Mouse (Mus musculus) CD4-positive helper T cell, adult 2 months (primary cell): ENCODE measurements around the gene Pmepa1.

Experiments
- DNase-seq: peaks from one replicate; pipeline ENCODE4 v3.0.0-alpha.2; 2012; ENCODE audit warnings: low read depth, missing footprints, low spot score

The Pmepa1 gene

DNA sequence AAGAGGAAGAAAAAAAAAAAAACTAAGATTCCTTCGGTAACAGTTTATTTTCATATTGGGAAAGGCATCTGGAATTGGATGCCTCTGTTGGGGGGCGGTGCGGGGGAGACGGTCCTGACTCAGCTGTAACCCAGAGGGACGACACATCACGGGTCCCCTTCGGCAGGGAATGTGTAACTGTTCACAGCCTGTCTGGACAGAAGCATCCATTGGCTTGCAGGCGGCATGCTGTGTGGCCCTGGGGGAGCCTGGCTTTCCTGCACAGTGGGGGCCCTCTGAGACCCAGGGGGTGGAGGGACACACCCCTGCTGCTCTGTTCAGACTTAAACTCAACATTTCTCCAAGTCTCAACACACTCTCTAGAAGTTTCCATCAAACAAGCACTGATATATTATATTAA lies 49.5 kb downstream of the Pmepa1 start:
- no peak for DNase-seq

- no peak for DNase-seq
Observed at GRCm38 (mm10) chr2:173225906-173226305, 50.4 kb downstream of the Pmepa1 start.

GRCm38 (mm10) chr2:173224832-173225231 lies 51.5 kb downstream of the Pmepa1 start:
- DNase-seq, result no peak

DNA sequence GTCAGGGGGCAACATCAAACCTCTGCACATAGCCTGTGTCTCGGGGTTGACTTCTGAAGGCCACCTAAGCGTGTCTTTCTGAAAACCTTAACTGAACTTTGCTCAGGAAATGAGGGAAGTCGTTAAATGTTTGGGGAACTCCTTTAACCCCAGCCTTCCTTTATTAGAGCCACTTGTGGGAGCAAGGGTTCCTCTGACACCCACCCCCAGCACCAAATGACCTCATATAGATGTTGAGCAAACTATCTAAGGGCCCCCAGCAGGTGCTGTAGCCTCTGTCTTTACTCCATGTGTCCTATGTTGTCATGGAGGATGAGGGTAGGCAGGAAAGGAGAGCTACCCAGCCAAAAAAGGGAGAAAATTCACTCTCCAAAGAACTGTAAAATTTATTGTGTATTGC lies 52.2 kb downstream of the Pmepa1 start:
- no peak for DNase-seq

GRCm38 (mm10) chr2:173223496-173223895 lies 52.8 kb downstream of the Pmepa1 start:
- no peak for DNase-seq

GRCm38 (mm10) chr2:173220754-173221153 lies 55.6 kb downstream of the Pmepa1 start:
- DNase-seq, result no peak

DNA sequence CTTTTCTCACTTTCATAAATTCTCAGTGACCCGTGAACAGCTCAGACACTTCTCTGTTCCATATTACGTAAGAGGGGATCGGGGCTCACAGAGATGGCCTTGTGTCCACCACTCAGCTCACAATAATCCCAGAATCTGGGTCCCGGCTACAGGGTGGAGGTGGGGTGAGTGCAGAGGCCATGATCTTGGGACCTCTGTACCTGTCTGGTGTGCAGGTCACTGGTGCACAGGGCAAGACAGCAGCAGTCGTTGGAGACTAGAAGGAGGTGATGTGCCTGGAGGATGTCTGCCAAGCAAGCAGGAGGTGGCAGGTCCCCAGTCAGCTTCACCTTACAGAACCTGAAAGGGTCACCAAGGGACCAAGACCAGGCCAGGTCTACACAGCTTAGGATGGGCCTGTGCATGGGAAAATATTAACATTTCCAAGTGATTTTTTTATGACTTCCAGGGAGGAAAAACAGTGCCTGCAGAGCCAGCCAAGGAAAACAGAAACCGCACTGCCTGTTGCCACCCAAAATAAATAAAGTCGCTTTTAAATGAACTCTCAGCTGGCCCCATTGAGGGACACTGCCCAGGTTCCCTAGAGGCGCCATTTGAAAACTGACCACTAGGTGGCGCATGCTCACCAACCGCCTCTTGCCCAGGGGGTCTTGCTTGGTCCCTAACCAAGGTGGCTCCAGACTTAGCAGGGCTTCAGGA lies 56.9 kb downstream of the Pmepa1 start:
- peak; percentile 63 for DNase-seq

GRCm38 (mm10) chr2:173218416-173219141 lies 57.8 kb downstream of the Pmepa1 start, which contains the start of gene Zbp1:
Zbp1 (minus strand) TSS chr2:173218923.
- DNase-seq, result peak; percentile 91

DNA sequence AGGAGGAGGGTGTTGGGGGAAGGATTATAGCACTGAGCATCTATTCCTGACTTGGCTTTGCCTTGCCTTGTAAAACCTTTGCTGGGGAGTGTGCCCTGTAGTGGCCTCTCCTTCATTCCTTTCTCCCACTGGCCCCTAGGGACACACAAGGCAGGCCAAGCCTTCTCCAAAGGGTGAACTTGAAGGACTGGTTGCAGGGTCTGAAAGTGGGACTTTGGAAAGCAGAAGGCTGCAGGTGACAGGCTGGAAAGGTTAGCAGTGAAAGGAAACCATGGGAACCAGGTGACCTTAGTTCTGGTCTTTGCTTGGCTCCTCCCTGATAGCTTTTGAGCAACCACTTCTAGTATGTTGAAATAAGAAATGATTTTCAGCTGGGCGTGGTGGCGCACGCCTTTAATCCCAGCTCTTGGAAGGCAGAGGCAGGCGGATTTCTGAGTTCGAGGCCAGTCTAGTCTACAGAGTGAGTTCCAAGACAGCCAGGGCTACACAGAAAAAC lies 58.5 kb downstream of the Pmepa1 start:
- no peak for DNase-seq

DNA sequence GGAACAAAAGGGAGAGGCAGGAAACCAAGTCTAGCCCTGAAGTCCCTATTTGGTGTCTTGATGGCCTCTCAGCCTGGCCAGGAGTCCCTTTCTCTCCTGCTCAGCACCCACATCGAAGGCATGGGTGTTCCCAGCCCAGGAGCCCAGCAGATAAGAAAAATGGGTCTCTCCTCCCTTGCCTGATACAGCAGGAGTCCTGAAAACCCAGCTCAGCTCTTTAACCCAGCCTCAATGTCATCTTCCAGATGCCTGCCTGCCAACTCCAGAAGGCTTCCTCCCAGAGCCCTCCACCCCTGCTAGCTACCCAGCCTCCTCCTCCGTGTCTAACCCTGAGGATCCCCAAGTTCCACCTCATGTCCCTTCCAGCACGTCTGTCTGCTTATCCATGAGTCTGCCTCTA lies 59.1 kb downstream of the Pmepa1 start:
- no peak for DNase-seq

DNA sequence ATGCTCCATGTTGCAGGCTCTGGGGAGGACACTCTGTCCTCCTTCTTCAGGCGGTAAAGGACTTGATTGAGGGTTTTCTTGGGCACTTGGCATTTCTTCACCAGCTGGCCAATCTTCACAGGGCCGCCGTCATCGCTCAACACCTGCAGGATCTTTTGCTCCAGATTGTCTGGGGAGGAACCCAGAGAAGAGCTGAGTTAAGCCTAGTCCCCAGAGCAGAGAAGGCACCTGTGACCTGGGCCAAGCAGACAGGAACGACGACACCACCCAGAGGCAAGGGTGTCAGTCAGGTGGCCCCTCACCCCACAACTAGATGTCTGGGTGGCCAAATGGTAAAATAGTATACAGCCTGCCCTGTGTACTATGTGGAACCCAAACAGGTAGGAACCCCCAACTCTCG lies 59.5 kb downstream of the Pmepa1 start:
- DNase-seq, result no peak

- no peak for DNase-seq
Observed at GRCm38 (mm10) chr2:173212227-173212626, 64.1 kb downstream of the Pmepa1 start.

DNA sequence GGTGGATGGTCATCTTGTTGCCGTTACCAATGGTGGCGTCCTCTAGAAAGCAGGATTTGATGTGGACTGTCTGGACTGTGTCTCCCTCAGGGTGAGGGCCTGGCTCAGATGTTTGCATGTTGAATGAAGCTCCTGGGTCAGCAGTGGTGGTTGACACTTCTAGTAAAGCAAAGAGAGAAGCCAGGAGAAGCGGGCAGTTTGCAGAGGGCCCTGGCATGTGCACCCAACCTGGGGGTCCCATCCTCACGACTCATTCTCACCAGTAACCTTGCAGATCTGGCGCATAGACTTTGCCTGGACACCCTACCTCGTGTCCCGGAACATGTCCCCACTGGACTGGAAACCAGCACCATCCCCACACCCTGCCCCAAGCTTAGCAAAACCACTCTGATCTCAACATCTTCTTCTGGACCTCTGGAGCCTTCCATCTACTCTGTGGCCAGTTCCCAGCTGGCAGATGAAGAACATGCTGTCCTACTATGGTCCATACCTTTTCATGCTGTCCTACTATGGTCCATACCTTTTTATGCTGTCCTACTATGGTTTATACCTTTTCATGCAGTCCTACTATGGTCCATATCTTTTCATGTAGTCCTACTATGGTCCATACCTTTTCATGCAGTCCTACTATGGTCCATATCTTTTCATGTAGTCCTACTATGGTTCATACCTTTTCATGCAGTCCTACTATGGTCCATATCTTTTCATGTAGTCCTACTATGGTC lies 67.1 kb downstream of the Pmepa1 start:
- no peak for DNase-seq

DNA sequence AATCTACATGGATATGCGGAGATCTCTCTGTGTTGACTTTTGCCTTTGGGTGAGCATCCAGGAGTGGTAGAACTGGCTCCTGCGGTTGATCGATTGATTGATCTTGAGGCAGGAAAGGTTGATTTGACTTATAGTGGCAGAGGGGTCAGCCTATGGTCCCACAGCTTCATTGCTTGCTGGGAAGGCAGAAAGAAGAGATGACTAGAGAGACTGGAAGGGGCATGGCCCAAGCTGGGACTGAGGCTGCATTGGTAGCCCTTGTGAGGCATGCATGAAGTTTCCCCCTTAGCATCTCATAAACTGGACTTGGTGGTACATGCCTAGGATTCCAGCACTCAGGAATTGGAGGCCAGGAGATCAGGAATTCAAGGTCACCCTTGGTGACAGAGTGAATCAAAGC lies 69.3 kb downstream of the Pmepa1 start:
- DNase-seq, result no peak

DNA sequence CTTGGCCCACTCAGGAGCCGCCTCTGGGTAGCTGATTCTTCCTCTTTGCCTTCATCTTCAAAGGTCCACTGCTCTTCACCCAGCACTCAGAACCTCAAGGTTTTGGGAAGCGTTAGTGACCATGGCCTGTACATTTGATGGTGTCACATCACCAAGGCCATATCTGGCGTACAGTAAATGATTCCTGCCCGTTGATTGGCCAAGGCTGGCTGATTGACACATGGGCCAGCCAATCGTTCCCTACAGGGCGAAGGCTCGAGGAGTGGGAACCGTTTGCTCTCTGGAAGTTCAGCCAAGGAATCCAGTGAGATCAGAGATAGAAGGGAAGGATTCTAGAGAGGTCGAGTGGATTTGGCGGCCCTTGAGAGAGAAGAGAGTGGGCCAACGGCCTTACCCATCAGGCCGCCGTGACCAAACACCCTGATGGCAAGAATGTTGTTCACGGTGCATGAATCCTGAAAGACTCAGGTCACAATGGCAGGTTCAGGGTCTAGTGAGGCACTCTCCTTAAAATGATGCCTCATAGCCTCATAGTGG lies 70.7 kb downstream of the Pmepa1 start:
- no peak for DNase-seq

DNA sequence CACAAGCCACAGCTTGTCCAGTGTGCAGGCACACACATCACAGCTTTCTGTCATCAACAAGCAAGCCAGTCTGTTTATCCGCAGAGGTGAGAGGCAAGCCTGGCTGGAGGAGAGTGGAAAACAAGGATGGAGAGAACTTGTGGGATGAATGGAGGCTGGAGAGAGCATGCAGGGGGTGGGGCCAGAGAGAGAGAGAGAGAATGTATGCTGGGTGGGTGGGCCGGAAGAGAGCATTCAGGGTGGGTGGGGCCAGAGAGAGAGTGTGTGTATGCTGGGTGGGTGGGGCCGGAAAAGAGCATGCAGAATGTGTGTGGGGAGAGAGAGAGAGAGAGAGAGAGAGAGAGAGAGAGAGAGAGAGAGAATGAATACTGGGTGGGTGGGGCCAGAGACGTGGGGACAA lies 71.7 kb downstream of the Pmepa1 start:
- DNase-seq, result no peak

- DNase-seq, result no peak
Observed at GRCm38 (mm10) chr2:173203726-173204125, 72.6 kb downstream of the Pmepa1 start.

DNA sequence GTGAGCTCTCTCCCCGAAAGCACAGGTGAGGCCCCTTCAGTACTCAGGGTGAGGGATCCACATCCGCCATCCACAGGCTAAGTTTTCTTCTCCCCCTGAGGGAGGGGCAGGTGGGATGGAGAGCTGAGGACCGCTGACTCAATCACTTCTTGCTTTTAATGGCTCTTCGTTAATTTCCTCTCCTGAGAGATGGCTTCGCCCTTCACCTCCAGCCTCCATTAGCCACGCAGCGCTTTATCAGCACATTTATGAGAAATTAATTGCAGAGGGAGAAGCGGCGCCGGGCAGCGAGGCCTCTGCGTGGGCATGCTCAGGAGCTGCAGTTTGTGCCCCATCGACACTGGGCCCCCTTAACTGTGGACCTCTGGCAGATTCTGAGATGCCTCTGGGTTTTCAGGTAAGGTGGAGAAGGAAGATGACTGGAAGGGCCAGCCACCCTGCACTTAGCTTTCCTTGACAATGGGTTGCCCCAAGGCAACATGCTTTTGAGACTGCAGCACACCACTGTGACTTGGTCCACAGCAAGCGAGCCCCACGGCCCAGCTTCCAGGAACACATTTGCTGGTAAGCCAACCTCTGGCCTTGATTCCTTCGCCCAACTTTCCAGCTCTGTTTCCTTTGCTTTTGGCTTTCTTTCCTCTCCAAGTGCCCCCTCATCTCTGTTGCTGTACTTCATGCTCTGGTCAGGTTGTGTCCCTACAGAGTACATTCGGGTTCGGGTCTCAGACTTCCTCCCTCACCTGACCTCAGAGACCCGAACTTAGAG lies 73.2 kb downstream of the Pmepa1 start:
- no peak for DNase-seq

- DNase-seq, result no peak
Observed at GRCm38 (mm10) chr2:173194796-173195195, 81.5 kb downstream of the Pmepa1 start.

DNA sequence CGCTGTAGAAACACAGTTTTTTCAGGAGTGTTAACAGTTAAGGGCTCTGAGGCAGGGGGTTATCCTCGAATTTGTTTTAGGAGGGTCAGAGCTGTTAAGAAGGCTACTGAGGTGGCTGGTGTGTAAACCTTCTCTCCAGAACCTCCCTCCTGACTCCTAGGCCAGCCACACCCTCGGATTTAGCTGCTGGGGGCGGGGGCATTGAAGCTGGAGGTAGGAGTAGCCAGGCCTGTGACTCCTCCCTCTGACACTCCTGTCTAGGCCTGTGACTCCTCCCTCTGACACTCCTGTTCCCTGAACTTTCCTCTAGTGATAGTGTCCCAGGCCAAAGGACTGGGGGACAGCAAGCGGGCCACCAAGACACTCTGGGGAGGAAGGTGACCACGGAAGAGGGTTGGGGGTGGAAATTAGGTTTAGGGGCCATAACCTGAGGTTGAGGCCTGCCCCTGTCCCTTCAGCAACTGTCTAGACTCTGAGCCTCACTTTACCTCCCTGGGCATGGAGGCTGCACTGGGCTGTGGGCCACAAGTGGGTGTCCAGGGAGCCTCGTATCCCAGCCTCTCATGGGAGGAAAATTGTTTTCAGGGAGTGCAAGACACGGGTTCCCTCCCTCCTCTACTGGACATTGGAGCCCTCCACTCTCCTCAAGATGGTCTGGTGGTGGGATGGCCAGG lies 89.0 kb downstream of the Pmepa1 start:
- peak; percentile 26 for DNase-seq
